Mouse (Mus musculus) right cerebral cortex, adult 2 months (tissue): ENCODE results near the gene Dnaic1.
A peak's percentile ranks its signal among the peaks of the same experiment; 100 is the strongest.

Experiments used
- DNase-seq, 2 experiments: peaks; one replicate each; pipeline ENCODE4 v3.0.0; 2021 to 2022; ENCODE audit warnings: low spot score in 2 of 2

The Dnaic1 gene

GRCm38 (mm10) chr4:41568682-41569410 is 729 bp upstream of the Dnaic1 start:
- DNase-seq, result peak; percentile 48 to 56

- DNase-seq, result no peak
Measured at GRCm38 (mm10) chr4:41571490-41571889, 1.9 kb downstream of the Dnaic1 start.

DNA sequence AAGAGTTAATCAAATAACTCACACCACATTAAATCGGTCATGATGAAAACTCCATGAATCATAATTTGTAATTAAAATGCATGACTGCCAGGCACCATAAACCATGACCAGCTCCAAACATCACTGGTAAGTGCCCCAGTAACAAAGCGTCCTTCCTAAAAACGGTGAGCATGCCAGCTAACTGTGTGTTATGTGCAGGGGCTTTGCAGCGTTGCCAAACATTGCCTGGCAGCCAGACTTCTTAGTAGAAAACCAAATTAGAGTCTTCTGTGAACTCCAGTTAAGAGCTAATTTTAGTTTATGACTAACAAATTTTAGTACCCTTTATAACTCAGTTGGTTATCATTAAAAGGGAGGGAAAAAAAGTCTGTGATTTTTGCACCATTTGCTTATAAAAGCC is 3.9 kb downstream of the Dnaic1 start:
- no peak for DNase-seq

- DNase-seq, result no peak
Measured at GRCm38 (mm10) chr4:41575914-41576313, 6.3 kb downstream of the Dnaic1 start.

- no peak for DNase-seq
Measured at GRCm38 (mm10) chr4:41583353-41583752, 13.8 kb downstream of the Dnaic1 start.

DNA sequence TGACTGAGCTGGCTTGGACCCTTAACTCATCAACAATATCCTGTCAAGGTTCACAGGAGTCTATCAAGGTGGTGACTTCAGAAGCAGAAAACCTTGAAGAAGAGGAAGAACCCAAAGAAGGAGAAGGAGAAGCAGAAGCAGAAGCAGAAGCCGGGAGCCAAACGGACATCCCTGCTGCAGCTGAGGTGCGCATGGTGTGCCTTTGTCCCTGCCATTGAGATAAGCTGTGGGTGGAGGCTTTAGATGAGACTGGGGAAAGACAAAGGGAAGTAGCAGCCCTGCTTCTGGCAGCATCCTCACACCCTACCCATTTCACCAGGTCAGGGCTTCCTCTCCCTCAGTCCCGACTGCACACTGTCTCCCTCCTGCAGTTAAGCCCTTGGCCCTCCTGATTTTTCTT is 33.2 kb downstream of the Dnaic1 start:
- DNase-seq, result no peak

- no peak for DNase-seq
Measured at GRCm38 (mm10) chr4:41604476-41605396, 35.2 kb downstream of the Dnaic1 start.

- no peak for DNase-seq
Measured at GRCm38 (mm10) chr4:41606784-41607183, 37.2 kb downstream of the Dnaic1 start.

DNA sequence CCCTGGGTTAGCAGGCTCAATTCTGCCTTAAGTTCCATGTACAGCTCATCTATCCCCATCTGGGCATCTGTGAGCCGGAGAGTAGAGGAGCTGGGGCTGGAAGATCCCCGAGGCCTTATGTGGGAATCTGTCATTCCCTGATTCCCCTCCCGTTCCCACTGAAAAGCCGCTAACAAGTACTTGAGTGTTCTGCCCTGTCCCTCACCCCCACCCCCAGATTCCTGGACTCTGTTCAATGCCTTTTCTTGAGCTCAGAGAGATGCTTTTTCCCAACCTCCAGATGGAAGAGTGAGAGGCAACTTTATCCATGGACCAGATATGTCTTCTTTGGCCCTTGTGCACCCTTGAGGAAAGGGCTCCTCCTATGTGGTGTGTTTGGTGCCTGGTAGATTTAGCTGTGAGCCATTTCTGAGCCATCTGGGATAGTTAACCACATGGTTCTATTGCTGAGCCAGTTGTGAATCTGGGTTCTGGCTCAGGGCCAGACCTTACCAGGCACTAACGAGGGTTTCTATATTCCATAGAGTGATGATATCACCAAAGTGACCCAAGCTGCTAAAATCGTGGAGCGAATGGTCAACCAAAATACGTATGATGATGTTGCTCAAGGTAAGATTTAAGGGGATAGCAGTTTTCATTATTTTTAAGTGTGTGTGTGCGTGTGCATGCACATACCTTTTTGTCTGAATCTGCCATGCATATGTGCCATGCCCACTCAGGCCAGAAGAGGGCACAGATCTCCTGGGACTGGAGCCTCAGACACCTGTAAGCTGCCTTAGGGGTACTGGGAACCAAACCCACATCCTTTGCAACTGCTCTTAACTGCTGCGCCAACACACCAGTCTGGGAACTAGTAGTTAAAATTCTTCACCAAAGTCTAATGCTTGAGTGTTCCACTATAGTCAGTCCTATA is 40.4 kb downstream of the Dnaic1 start:
- no peak for DNase-seq

- DNase-seq, result no peak
Measured at GRCm38 (mm10) chr4:41610594-41610980, 41.0 kb downstream of the Dnaic1 start.

GRCm38 (mm10) chr4:41612166-41612565 is 42.6 kb downstream of the Dnaic1 start:
- DNase-seq, result no peak

GRCm38 (mm10) chr4:41614156-41614555 is 44.6 kb downstream of the Dnaic1 start:
- peak; percentile 91 to 92 for DNase-seq

- peak; percentile 54 to 71 for DNase-seq
Measured at GRCm38 (mm10) chr4:41615661-41616599, 46.4 kb downstream of the Dnaic1 start.

DNA sequence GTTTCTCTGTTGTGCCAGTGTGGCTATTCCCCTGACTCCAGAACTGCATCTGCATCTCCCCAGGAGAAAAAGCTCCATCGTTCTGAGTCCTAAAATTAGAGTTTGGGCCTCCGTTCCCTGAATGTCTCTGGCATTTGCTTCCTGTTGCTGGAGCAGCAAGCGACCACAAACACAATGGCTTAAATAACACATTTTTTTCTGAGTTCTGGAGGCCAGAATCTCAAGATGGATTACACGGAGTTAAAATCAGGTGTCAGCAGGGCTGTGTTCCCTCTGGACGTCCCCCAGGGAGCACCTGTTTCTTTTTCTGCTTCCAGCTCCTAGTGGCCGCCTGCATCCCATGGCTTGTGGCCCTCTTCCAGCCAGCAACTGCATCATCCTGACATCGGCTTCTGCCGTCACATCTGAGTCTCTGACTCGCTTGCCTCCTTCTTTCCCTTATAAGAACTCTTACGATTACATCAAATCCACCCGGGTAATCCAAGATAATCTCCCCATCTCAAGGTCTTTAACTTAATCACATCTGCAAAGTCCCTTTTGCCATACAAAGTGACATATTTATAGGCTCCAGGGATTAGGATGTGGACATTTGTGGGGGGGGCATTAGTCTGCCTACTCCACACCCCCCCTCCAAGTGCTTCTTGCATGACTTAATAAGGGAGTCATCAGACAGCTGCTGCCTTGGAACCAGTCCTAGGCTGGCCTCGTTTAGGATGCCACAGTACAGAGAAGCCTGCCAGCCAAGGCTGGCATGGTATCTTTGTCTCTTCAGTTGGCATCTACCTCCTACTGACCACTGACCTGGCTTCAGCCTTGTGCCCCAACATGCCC is 49.6 kb downstream of the Dnaic1 start:
- no peak for DNase-seq

DNA sequence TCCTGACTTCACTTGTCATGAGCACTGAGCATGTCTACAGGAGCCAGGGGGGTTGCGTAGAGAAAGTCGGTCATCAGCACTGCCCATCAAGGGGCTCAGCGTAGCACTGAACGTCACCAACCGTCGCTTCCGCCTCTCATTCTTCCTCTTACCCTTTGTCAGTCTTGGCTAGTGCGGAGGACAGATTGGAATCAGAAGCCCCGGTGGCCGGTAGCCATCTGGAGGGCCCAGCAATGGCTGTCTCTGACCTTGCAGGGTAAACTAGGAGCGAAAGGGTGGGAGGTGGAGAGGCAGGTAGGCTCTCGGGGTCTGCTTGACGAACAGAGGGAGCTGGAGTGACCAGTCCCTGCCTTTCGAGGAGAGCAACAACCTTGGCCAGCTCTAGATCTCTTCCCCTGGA is 52.5 kb downstream of the Dnaic1 start:
- no peak for DNase-seq

GRCm38 (mm10) chr4:41628202-41628927 is 58.8 kb downstream of the Dnaic1 start:
- DNase-seq, result no peak

DNA sequence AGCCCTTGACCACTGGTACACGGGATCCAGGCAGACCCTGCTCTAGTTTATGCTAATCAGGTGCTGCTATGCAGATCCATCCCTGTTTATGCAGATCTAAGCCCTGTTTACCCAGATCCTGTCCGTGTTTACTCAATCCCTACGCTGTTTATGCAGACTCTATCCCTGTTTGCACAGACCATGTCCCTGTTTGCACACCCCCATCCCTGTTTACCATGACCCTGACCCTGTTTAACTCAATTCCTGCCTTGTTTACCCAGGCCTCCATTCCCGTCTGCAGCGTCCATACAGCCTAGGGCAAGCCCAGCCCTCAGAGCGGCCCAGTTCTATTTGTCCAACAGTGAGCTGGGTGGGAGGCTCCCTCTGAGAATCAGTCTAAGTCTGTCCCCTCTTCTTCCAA is 60.6 kb downstream of the Dnaic1 start:
- no peak for DNase-seq

GRCm38 (mm10) chr4:41631390-41631789 is 61.8 kb downstream of the Dnaic1 start:
- peak; percentile 39 to 47 for DNase-seq

DNA sequence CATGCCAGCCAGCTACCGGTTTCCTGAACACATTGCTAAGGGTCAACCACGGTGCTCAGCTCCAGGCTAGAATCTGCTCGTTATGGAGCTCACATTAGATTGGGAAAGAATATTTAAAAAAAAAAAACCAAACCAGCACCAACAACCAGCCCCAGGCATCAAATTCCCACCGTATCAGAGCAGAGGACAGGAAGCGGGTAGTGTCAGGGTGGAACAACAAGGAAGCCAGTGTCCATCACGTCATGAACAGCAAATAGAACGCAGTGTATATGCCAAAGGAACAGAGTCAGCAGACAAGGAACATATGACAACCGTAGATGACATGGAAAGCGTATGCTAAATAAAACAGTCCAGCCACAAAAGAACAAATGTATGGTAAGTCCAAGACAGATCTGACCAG is 63.4 kb downstream of the Dnaic1 start:
- DNase-seq, result no peak
